Mouse (Mus musculus): Measurements from ENCODE around the gene 9130230L23Rik.

- TF ChIP-seq GATA1 (IDR thresholded peaks at IDR 0.05; ENCODE audit: low read length) = no peak
- TF ChIP-seq TAL1 (IDR thresholded peaks at IDR 0.05; ENCODE audit: low read length) = no peak
Observed at GRCm38 (mm10) chr5:65991191-65991590, 12.9 kb downstream of the 9130230L23Rik start.
